Mouse (Mus musculus) neural tube, embryonic 12.5 days (tissue): ENCODE measurements around the gene Tmem191c. TPM values are rescaled to one million over a fixed set of nuclear protein-coding genes. Genes with fewer than 3 reads are reported as not detected.

Experiments
- ATAC-seq: fragments of 200-750 bp; cut with Nextera tagmentation; 2 replicates; pipeline ENCODE4 v1.8.0; 2017; ENCODE audit warnings: low read depth, mild to moderate bottlenecking, moderate TSS enrichment, moderate library complexity; ENCODE audit not compliant: low FRiP score
- H3K27ac ChIP-seq: fragments of 300-500 bp; sonication (generic); 2 replicates; pipeline ENCODE4 v1.5.1; 2016
- H3K27me3 ChIP-seq: fragments of 300-500 bp; sonication (generic); replicated peaks from 2 replicates; pipeline ENCODE4 v1.6.1; 2016; ENCODE audit warnings: mild to moderate bottlenecking
- H3K36me3 ChIP-seq: fragments of 300-500 bp; sonication (generic); 2 replicates; pipeline ENCODE4 v1.6.1; 2016; ENCODE audit warnings: mild to moderate bottlenecking
- H3K4me1 ChIP-seq: fragments of 300-500 bp; sonication (generic); 2 replicates; pipeline ENCODE4 v1.6.1; 2016
- H3K4me2 ChIP-seq: fragments of 300-500 bp; sonication (generic); replicated peaks from 2 replicates; pipeline ENCODE4 v1.6.1; 2016; ENCODE audit warnings: mild to moderate bottlenecking
- H3K4me3 ChIP-seq: fragments of 300-500 bp; sonication (generic); 2 replicates; pipeline ENCODE4 v1.5.1; 2016
- H3K9ac ChIP-seq: fragments of 300-500 bp; sonication (generic); 2 replicates; pipeline ENCODE4 v1.6.1; 2016; ENCODE audit warnings: mild to moderate bottlenecking
- H3K9me3 ChIP-seq: fragments of 300-500 bp; sonication (generic); 2 replicates; pipeline ENCODE4 v1.6.1; 2016; ENCODE audit warnings: mild to moderate bottlenecking
- WGBS: fragments of 180-500 bp; shearing (Covaris S2); methylation state at CpG from one replicate; pipeline ENCODE4 v1.1.7; 2016; 5-methylcytosine and 5-hydroxymethylcytosine counted together
- polyA plus RNA-seq: library from polyadenylated mRNA; unstranded; fragments of >200 nt; fragmentation: Nextera tagmentation; extraction: Ambion mirVana; gene quantifications from 2 replicates; pipeline ENCODE4 v1.2.1, GENCODE M21; 2016

Gene Tmem191c
- polyA plus RNA-seq, 1 experiment from 2014 or later: 23.1 TPM

DNA sequence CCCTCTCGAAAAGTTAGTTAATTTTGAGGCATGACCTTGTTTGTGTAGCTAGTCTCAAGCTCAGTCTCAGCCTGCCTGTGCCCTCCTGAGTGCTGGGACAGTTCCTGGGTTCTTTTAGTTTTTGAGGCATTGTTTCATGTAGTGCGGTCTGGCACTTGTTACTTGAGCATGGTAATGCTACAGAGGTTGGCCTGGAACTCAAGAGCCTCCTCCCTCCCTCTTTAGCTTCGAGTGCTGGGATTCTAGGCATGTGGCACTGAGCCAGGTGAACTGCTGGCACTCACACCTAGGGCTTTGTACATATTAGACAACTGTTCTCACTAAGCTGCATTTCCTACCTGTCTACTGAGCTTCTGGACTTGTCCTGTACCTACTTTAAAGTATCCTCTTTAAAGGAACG is 28.1 kb upstream of the Tmem191c start:
- H3K4me3 ChIP-seq: no peak overlapping the region
- H3K27me3 ChIP-seq: no peaks in the 10 kb centered on the region
- H3K4me2 ChIP-seq: no peak overlapping the region
- no peaks in the 10 kb centered on the region for H3K36me3 ChIP-seq
- H3K4me1 ChIP-seq: peaks cover 15% of the 10 kb centered on the region
- no peaks in the 10 kb centered on the region for H3K9me3 ChIP-seq
- H3K9ac ChIP-seq: no peak overlapping the region
- no peak for ATAC-seq
- WGBS: 86% methylated on average over 4 of the region's 4 CpGs
- H3K27ac ChIP-seq: no peak overlapping the region

DNA sequence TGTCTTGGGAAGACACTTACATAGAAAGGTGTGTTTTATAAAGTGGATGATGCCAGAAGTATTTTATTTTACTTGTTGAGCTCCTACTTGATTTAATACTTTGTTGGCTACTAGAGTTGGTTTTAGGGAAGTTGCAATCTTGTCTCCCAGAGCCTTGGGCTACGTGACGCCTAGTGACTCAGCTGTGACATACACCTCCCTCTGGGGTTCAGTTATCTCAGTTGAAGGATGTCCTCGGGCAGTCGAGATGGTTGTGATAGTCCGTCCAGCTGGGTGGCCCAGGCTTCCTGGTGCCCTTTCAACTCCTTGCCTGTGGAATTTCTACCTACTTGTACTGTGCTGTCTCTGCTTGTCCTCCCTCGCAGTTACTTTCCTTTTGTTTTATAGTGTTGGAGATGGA is 26.7 kb upstream of the Tmem191c start:
- Histone ChIP-seq H3K4me2 (no peak overlapping the region), H3K9me3 (no peaks in the 10 kb centered on the region), H3K4me1 (peaks cover 29% of the 10 kb centered on the region), H3K4me3 (no peak overlapping the region), H3K9ac (no peak overlapping the region), H3K27ac (no peak overlapping the region), H3K27me3 (no peaks in the 10 kb centered on the region), H3K36me3 (no peaks in the 10 kb centered on the region)
- ATAC-seq: no peak
- WGBS: 78% methylated on average over 6 of the region's 6 CpGs

DNA sequence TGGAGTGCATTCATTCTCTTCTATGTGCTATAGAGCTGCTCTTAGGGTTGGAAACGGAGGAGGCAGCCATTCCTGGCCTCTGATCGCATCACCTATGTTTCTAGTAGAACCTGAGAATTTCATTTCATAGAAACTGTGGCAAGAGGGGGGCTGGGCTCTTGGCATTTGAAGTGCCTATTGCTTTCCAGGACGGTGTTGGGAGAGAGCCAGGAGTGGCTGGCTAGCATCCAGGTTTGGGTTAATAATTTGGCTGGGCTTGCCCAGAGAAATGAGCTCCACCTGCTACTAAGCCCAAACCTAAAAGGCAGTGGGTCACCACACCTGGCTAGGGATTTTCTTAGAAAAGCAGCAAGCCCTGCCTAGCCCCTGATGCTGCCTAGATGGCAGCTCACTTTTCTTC is 24.3 kb upstream of the Tmem191c start:
- H3K4me1 ChIP-seq: peaks cover 32% of the 10 kb centered on the region
- H3K27ac ChIP-seq: no peak overlapping the region
- peaks cover 7% of the 10 kb centered on the region for H3K36me3 ChIP-seq
- no peaks in the 10 kb centered on the region for H3K9me3 ChIP-seq
- H3K4me2 ChIP-seq: no peak overlapping the region
- ATAC-seq: no peak
- no peak overlapping the region for H3K4me3 ChIP-seq
- H3K9ac ChIP-seq: no peak overlapping the region
- H3K27me3 ChIP-seq: no peaks in the 10 kb centered on the region
- WGBS: 82% methylated on average over 3 of the region's 3 CpGs

DNA sequence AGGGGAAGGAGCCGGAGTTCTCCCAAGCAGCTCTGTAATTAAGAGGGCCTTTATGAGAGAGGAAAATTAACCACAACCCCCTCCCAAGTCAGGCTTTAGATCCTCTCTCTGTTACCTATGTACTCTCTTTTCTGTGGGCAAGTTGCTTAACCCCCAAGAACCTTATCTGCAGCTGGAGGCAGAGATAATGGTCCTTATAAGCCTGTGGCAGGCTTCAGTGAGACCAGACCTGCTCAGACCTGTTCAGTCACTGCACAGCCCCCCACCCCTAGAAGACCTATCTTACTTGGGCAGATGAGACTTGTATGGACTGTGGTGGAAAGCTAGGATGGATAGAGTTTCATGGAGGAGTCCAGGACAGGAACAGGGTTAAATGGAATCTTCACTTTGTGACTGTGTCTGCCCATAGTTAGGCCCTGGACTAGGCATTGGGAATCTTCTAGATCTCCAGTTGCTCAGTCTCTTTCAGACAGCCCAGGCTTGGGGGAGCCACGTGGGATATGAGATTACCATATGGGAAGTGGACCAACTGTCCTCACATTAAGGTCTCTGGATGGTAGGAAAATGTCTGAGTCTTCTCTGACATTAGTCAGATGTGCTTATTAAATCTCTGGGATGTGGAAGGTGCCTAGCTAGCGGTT is 23.7 kb upstream of the Tmem191c start:
- Histone ChIP-seq H3K36me3 (peaks cover 11% of the 10 kb centered on the region), H3K9ac (no peak overlapping the region), H3K4me2 (no peak overlapping the region), H3K27ac (no peak overlapping the region), H3K4me1 (peaks cover 32% of the 10 kb centered on the region), H3K4me3 (no peak overlapping the region), H3K9me3 (no peaks in the 10 kb centered on the region), H3K27me3 (no peaks in the 10 kb centered on the region)
- ATAC-seq: no peak
- 81% methylated on average over 3 of the region's 3 CpGs for WGBS

DNA sequence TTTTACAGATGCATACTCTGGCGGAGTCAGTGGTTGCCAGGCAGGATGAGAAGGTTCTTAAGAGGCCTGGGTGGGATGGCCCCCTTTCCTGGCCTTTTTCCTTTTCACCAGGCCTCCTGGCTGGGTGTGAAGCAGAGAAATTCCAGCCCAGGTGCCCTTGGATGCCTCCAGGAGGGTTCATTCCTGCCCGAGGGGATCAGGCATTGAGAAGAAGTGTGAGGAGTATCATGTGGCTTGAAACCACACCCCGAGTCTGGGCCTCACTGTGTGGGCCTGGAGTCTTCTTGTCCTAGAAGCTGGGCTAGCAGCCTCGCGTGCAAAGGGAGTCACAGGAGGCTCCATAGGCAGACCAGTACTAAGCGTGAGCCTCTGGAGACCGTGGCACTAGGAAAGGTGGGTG is 23.0 kb upstream of the Tmem191c start:
- Histone ChIP-seq H3K4me1 (peaks cover 32% of the 10 kb centered on the region), H3K36me3 (peaks cover 18% of the 10 kb centered on the region), H3K27ac (no peak overlapping the region), H3K9me3 (no peaks in the 10 kb centered on the region), H3K4me2 (no peak overlapping the region), H3K4me3 (no peak overlapping the region), H3K27me3 (no peaks in the 10 kb centered on the region), H3K9ac (no peak overlapping the region)
- WGBS: 61% methylated on average over 7 of the region's 7 CpGs
- ATAC-seq: no peak

GRCm38 (mm10) chr16:17254005-17254597 is 21.8 kb upstream of the Tmem191c start:
- 22% methylated on average over 4 of the region's 4 CpGs for WGBS
- Histone ChIP-seq H3K27me3 (no peaks in the 10 kb centered on the region), H3K4me2 (0 out of 2 replicates have a peak overlapping the region, but pooled peaks have one; percentile 0), H3K9ac (no peak overlapping the region), H3K36me3 (peaks cover 30% of the 10 kb centered on the region), H3K4me1 (peaks cover 32% of the 10 kb centered on the region), H3K9me3 (no peaks in the 10 kb centered on the region), H3K4me3 (no peak overlapping the region), H3K27ac (no peak overlapping the region)
- peak; percentile 27; the same call in 1 of the 2 replicates for ATAC-seq

- H3K27ac ChIP-seq: no peak overlapping the region
- no peaks in the 10 kb centered on the region for H3K9me3 ChIP-seq
- H3K4me2 ChIP-seq: no peak overlapping the region
- H3K27me3 ChIP-seq: no peaks in the 10 kb centered on the region
- H3K36me3 ChIP-seq: peaks cover 42% of the 10 kb centered on the region
- H3K4me3 ChIP-seq: no peak overlapping the region
- peaks cover 32% of the 10 kb centered on the region for H3K4me1 ChIP-seq
- H3K9ac ChIP-seq: 0 out of 2 replicates have a peak overlapping the region, but pooled peaks have one; percentile 3
- ATAC-seq: no peak
- WGBS: 83% methylated on average over 2 of the region's 2 CpGs
These were observed 20.6 kb upstream of the Tmem191c start for GRCm38 (mm10) chr16:17255270-17255669.

- H3K27me3 ChIP-seq: no peaks in the 10 kb centered on the region
- ATAC-seq: no peak
- H3K27ac ChIP-seq: no peak overlapping the region
- no peaks in the 10 kb centered on the region for H3K9me3 ChIP-seq
- H3K9ac ChIP-seq: no peak overlapping the region
- peaks cover 20% of the 10 kb centered on the region for H3K4me1 ChIP-seq
- H3K4me2 ChIP-seq: no peak overlapping the region
- peaks cover 51% of the 10 kb centered on the region for H3K36me3 ChIP-seq
- 95% methylated on average over 9 of the region's 9 CpGs for WGBS
- H3K4me3 ChIP-seq: no peak overlapping the region
These were observed 18.5 kb upstream of the Tmem191c start for GRCm38 (mm10) chr16:17257359-17257821.

DNA sequence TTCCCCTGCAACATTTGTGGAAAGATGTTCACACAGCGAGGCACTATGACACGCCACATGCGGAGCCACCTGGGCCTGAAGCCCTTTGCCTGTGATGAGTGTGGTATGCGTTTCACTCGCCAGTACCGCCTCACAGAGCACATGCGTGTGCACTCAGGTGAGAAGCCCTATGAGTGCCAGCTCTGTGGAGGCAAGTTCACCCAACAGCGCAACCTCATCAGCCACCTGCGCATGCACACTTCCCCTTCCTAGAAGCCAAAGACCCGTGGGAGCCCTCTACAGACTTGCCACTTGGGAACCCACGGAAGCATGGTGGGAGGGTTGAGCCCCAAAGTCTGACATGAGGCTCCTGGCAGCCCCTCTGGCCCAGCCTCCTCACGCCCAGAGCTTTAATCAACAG is 17.0 kb upstream of the Tmem191c start:
- Histone ChIP-seq H3K27me3 (no peaks in the 10 kb centered on the region), H3K9me3 (no peaks in the 10 kb centered on the region), H3K4me2 (no peak overlapping the region), H3K4me1 (peaks cover 5% of the 10 kb centered on the region), H3K27ac (no peak overlapping the region), H3K4me3 (no peak overlapping the region), H3K36me3 (peaks cover 51% of the 10 kb centered on the region), H3K9ac (no peak overlapping the region)
- ATAC-seq: no peak
- 96% methylated on average over 12 of the region's 12 CpGs for WGBS

- WGBS: 92% methylated on average over 1 of the region's 1 CpGs
- peaks cover 43% of the 10 kb centered on the region for H3K36me3 ChIP-seq
- H3K4me1 ChIP-seq: no peaks in the 10 kb centered on the region
- no peaks in the 10 kb centered on the region for H3K9me3 ChIP-seq
- H3K9ac ChIP-seq: no peak overlapping the region
- no peak for ATAC-seq
- no peak overlapping the region for H3K27ac ChIP-seq
- H3K27me3 ChIP-seq: no peaks in the 10 kb centered on the region
- no peak overlapping the region for H3K4me3 ChIP-seq
- H3K4me2 ChIP-seq: no peak overlapping the region
These were observed 14.5 kb upstream of the Tmem191c start for GRCm38 (mm10) chr16:17261341-17261740.

GRCm38 (mm10) chr16:17266113-17266512 is 9.8 kb upstream of the Tmem191c start:
- peaks cover 3% of the 10 kb centered on the region for H3K36me3 ChIP-seq
- no peak for ATAC-seq
- H3K4me2 ChIP-seq: no peak overlapping the region
- H3K4me1 ChIP-seq: no peaks in the 10 kb centered on the region
- no peaks in the 10 kb centered on the region for H3K27me3 ChIP-seq
- H3K9me3 ChIP-seq: peaks cover 6% of the 10 kb centered on the region; the same call in 1 of the 2 replicates
- 85% methylated on average over 3 of the region's 3 CpGs for WGBS
- no peak overlapping the region for H3K27ac ChIP-seq
- no peak overlapping the region for H3K4me3 ChIP-seq
- no peak overlapping the region for H3K9ac ChIP-seq

DNA sequence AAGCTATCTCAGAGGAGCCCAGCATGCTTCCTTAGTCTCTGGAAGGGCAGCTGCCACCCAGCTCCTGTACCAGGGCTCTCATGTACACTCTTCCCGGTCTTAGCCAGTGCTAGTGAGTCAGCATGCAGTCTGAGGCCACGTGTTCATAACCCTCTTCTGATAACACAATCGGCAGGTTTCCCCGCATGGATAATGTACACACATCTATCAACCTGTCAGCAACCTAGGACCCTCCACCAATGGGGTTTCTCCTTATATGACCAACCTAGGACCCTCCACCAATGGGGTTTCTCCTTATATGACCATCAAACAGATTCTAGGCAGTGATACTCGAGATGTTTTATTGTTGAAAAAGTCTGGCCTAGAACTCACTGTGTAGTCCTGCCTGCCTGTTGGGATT is 7.9 kb upstream of the Tmem191c start:
- peaks cover 6% of the 10 kb centered on the region; the same call in 1 of the 2 replicates for H3K9me3 ChIP-seq
- H3K4me3 ChIP-seq: no peak overlapping the region
- H3K36me3 ChIP-seq: peaks cover 3% of the 10 kb centered on the region
- no peaks in the 10 kb centered on the region for H3K27me3 ChIP-seq
- no peak overlapping the region for H3K27ac ChIP-seq
- H3K4me1 ChIP-seq: no peaks in the 10 kb centered on the region
- 71% methylated on average over 5 of the region's 5 CpGs for WGBS
- no peak overlapping the region for H3K4me2 ChIP-seq
- H3K9ac ChIP-seq: no peak overlapping the region
- no peak for ATAC-seq

DNA sequence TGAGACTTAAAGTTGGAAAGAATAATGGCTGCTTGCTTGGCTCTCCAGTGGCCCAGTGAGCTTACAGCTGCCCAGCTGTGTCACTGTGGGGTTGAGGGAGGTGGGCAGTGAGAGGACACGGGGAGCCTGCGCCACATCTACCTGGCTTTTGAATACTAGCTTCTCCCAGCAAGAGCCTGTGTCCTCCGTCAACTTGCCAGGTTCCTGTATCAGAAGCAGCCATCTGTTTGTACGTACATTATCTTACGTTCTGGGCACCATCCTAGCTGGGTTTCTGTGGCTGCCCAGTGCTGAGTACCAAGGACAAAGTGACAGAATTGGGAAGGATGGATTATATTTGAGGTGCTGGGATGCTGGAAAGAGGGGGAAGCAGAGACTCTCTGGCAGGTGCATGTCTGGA is 6.0 kb upstream of the Tmem191c start:
- H3K4me3 ChIP-seq: no peak overlapping the region
- no peak overlapping the region for H3K27ac ChIP-seq
- H3K4me1 ChIP-seq: no peaks in the 10 kb centered on the region
- H3K9me3 ChIP-seq: peaks cover 6% of the 10 kb centered on the region; the same call in 1 of the 2 replicates
- peaks cover 3% of the 10 kb centered on the region for H3K36me3 ChIP-seq
- 93% methylated on average over 5 of the region's 5 CpGs for WGBS
- no peaks in the 10 kb centered on the region for H3K27me3 ChIP-seq
- no peak overlapping the region for H3K9ac ChIP-seq
- H3K4me2 ChIP-seq: no peak overlapping the region
- no peak for ATAC-seq
